ENCODE assay signal across 24 mouse cellular contexts in genomic region chr5:31071059-31071458, GRCm38 (mm10). TPM values are rescaled to one million over a fixed set of nuclear protein-coding genes. Genes with fewer than 3 reads are reported as not detected.
"Had no signal": no experiment of that assay in that cellular context is flagged by ENCODE, and none has a peak within 500 bp of the region (broad histone marks: within the 10 kb centered on the region; RNA-seq: fewer than 3 reads in every experiment).

No protein-coding gene starts in this region.

- DNase-seq: left cerebral cortex, postnatal 4 days; liver; liver, embryonic 13.5 days; liver, postnatal 0 days; lung, adult 18-20 months; lung, adult 2 months; lung, embryonic 14.5 days; lung, postnatal 10 days; lung, postnatal 14 days; lung, postnatal 36 days; lung, postnatal 4 days; midbrain, embryonic 14.5 days had no signal

RNA-seq across cellular contexts. Expression of gene Dnajc5g, which starts 35.0 kb away (rescaled TPM):
- total RNA-seq: left cerebral cortex, adult 2 months; left cerebral cortex, adult 8-10 months; left cerebral cortex, postnatal 10 days; left cerebral cortex, postnatal 14 days; left cerebral cortex, postnatal 25 days; left cerebral cortex, postnatal 36 days; left cerebral cortex, postnatal 4 days; liver, adult 2 months; megakaryocyte progenitor cell, adult 5-6 weeks; megakaryocyte, adult 5-6 weeks; megakaryocyte-erythroid progenitor cell, adult 5-6 weeks; midbrain, postnatal 0 days; monocyte, adult 5-6 weeks had no signal

RNA-seq across cellular contexts. Expression of gene Slc30a3, which starts 37.0 kb away (rescaled TPM):
- total RNA-seq: megakaryocyte progenitor cell, adult 5-6 weeks; megakaryocyte, adult 5-6 weeks; megakaryocyte-erythroid progenitor cell, adult 5-6 weeks; monocyte, adult 5-6 weeks had no signal
